Mouse (Mus musculus) midbrain, embryonic 11.5 days (tissue): ENCODE measurements at regions not wholly inside any gene's neighbourhood (a gene's known extent, or its start where the extent isn't known, plus 50 kb on each side); places are given as distances from the start of the nearest gene placed in this dataset.

ENCODE experiments used
- ATAC-seq: fragments of 200-750 bp; cut with Nextera tagmentation; 2 replicates; pipeline ENCODE4 v1.8.0; 2017; ENCODE audit warnings: moderate TSS enrichment, moderate library complexity; ENCODE audit not compliant: low FRiP score
- DNase-seq: peaks from one replicate; pipeline ENCODE4 v3.0.0; 2015; ENCODE audit warnings: low spot score; ENCODE audit errors: missing footprints
- H3K27ac ChIP-seq: fragments of 300-500 bp; sonication (generic); 2 replicates; pipeline ENCODE4 v1.5.1; 2014; ENCODE audit warnings: low read depth, low read length
- H3K27me3 ChIP-seq: fragments of 300-500 bp; sonication (generic); 2 replicates; pipeline ENCODE4 v1.6.1; 2014; ENCODE audit warnings: mild to moderate bottlenecking, low read length, moderate library complexity, mixed read lengths; ENCODE audit not compliant: control insufficient read depth, insufficient read depth
- H3K36me3 ChIP-seq: fragments of 300-500 bp; sonication (generic); 2 replicates; pipeline ENCODE4 v1.6.1; 2014; ENCODE audit warnings: mild to moderate bottlenecking, low read length, moderate library complexity, mixed read lengths; ENCODE audit not compliant: control insufficient read depth, insufficient read depth
- H3K4me1 ChIP-seq: fragments of 300-500 bp; sonication (generic); 2 replicates; pipeline ENCODE4 v1.6.1; 2014; ENCODE audit warnings: low read length; ENCODE audit not compliant: control insufficient read depth, insufficient read depth
- H3K4me2 ChIP-seq: fragments of 300-500 bp; sonication (generic); 2 replicates; pipeline ENCODE4 v1.6.1; 2014; ENCODE audit warnings: mild to moderate bottlenecking, moderate library complexity
- H3K4me3 ChIP-seq: fragments of 300-500 bp; sonication (generic); 2 replicates; pipeline ENCODE4 v1.5.1; 2014; ENCODE audit warnings: low read depth, low read length
- H3K9ac ChIP-seq: fragments of 300-500 bp; sonication (generic); 2 replicates; pipeline ENCODE4 v1.6.1; 2014; ENCODE audit warnings: low read length
- H3K9me3 ChIP-seq: fragments of 300-500 bp; sonication (generic); 2 replicates; pipeline ENCODE4 v1.6.1; 2016; ENCODE audit warnings: low read length; ENCODE audit not compliant: control insufficient read depth
- WGBS: fragments of 180-500 bp; shearing (Covaris S2); extraction: QIAGEN DNeasy Blood & Tissue Kit; methylation state at CpG from one replicate; pipeline ENCODE4 v1.1.7; 2014; 5-methylcytosine and 5-hydroxymethylcytosine counted together

- Histone ChIP-seq H3K4me3 (no peak overlapping the region), H3K36me3 (no peaks in the 10 kb centered on the region), H3K27ac (no peak overlapping the region), H3K4me1 (peaks cover 2% of the 10 kb centered on the region; the same call in 1 of the 2 replicates), H3K27me3 (no peaks in the 10 kb centered on the region), H3K9ac (no peak overlapping the region), H3K4me2 (no peak overlapping the region), H3K9me3 (no peaks in the 10 kb centered on the region)
- 91% methylated on average over 2 of the region's 2 CpGs for WGBS
- ATAC-seq (no peak), DNase-seq (no peak)
These were observed 86.0 kb upstream of the Ppargc1a start for GRCm38 (mm10) chr5:51653507-51653906.

GRCm38 (mm10) chr5:51624400-51624799 is 56.9 kb upstream of the Ppargc1a start:
- no peaks in the 10 kb centered on the region for H3K27me3 ChIP-seq
- no peak overlapping the region for H3K27ac ChIP-seq
- no peaks in the 10 kb centered on the region for H3K9me3 ChIP-seq
- 77% methylated on average over 5 of the region's 5 CpGs for WGBS
- no peak overlapping the region for H3K9ac ChIP-seq
- ATAC-seq = no peak
- H3K4me1 ChIP-seq = no peaks in the 10 kb centered on the region
- H3K36me3 ChIP-seq = no peaks in the 10 kb centered on the region
- no peak for DNase-seq
- no peak overlapping the region for H3K4me2 ChIP-seq
- H3K4me3 ChIP-seq = no peak overlapping the region
